Mouse (Mus musculus) kidney, embryonic 15.5 days (tissue): Measurements from ENCODE around the gene Tcaf3. TPM values are rescaled to one million over a fixed set of nuclear protein-coding genes. Genes with fewer than 3 reads are reported as not detected.

Source experiments
- ATAC-seq: fragments of 200-750 bp; cut with Nextera tagmentation; replicated peaks from 2 replicates; pipeline ENCODE4 v1.8.0; 2017; ENCODE audit warnings: moderate TSS enrichment; ENCODE audit not compliant: low FRiP score
- H3K27ac ChIP-seq: fragments of 300-500 bp; sonication (generic); 2 replicates; pipeline ENCODE4 v1.5.1; 2015; ENCODE audit warnings: mild to moderate bottlenecking, inconsistent platforms
- H3K27me3 ChIP-seq: fragments of 300-500 bp; sonication (generic); 2 replicates; pipeline ENCODE4 v1.6.1; 2015; ENCODE audit warnings: inconsistent platforms
- H3K36me3 ChIP-seq: fragments of 300-500 bp; sonication (generic); 2 replicates; pipeline ENCODE4 v1.6.1; 2015; ENCODE audit warnings: inconsistent platforms
- H3K4me1 ChIP-seq: fragments of 300-500 bp; sonication (generic); 2 replicates; pipeline ENCODE4 v1.6.1; 2015; ENCODE audit warnings: inconsistent platforms
- H3K4me2 ChIP-seq: fragments of 300-500 bp; sonication (generic); 2 replicates; pipeline ENCODE4 v1.6.1; 2015; ENCODE audit warnings: moderate library complexity, mild to moderate bottlenecking, inconsistent platforms
- H3K4me3 ChIP-seq: fragments of 300-500 bp; sonication (generic); replicated peaks from 2 replicates; pipeline ENCODE4 v1.5.1; 2015; ENCODE audit warnings: mild to moderate bottlenecking, inconsistent platforms
- H3K9ac ChIP-seq: fragments of 300-500 bp; sonication (generic); 2 replicates; pipeline ENCODE4 v1.6.1; 2015; ENCODE audit warnings: mild to moderate bottlenecking, inconsistent platforms
- H3K9me3 ChIP-seq: fragments of 300-500 bp; sonication (generic); replicated peaks from 2 replicates; pipeline ENCODE4 v1.6.1; 2016; ENCODE audit warnings: inconsistent platforms
- WGBS: fragments of 180-500 bp; shearing (Covaris S2); methylation state at CpG from one replicate; pipeline ENCODE4 v1.1.7; 2015; ENCODE audit warnings: mixed read lengths; 5-methylcytosine and 5-hydroxymethylcytosine counted together
- polyA plus RNA-seq: library from polyadenylated mRNA; unstranded; fragments of >200 nt; fragmentation: Nextera tagmentation; extraction: Ambion mirVana; gene quantifications from 2 replicates; pipeline ENCODE4 v1.2.1, GENCODE M21; 2015

Gene Tcaf3
- polyA plus RNA-seq, 1 experiment from 2014 or later, result not detected

GRCm38 (mm10) chr6:42540681-42541080 lies 56.8 kb downstream of the Tcaf3 start:
- H3K36me3 ChIP-seq, result no peaks in the 10 kb centered on the region
- WGBS, result 70% methylated on average over 1 of the region's 1 CpGs
- H3K9me3 ChIP-seq, result no peaks in the 10 kb centered on the region
- no peaks in the 10 kb centered on the region for H3K27me3 ChIP-seq
- no peaks in the 10 kb centered on the region for H3K4me1 ChIP-seq
- no peak overlapping the region for H3K27ac ChIP-seq
- no peak for ATAC-seq
- H3K4me2 ChIP-seq, result no peak overlapping the region
- no peak overlapping the region for H3K4me3 ChIP-seq
- no peak overlapping the region for H3K9ac ChIP-seq

- Histone ChIP-seq H3K27ac (no peak overlapping the region), H3K36me3 (no peaks in the 10 kb centered on the region), H3K9me3 (no peaks in the 10 kb centered on the region), H3K4me1 (no peaks in the 10 kb centered on the region), H3K9ac (no peak overlapping the region), H3K27me3 (no peaks in the 10 kb centered on the region), H3K4me3 (no peak overlapping the region), H3K4me2 (no peak overlapping the region)
- WGBS, result 89% methylated on average over 1 of the region's 1 CpGs
- no peak for ATAC-seq
These were observed 57.8 kb downstream of the Tcaf3 start for GRCm38 (mm10) chr6:42539711-42540110.

Other genes with a start within 250 kb of the Tcaf3 start
- gene Zyx, start 248.1 kb downstream of the Tcaf3 start, polyA plus RNA-seq, result 102 and 127 TPM in 2 replicates
- 7.5 and 8.5 TPM in 2 replicates for gene Epha1, start 224.4 kb downstream of the Tcaf3 start, polyA plus RNA-seq
- not detected in 2 replicates for gene Tas2r143, start 197.5 kb downstream of the Tcaf3 start, polyA plus RNA-seq
- gene Tas2r135, start 192.3 kb downstream of the Tcaf3 start, polyA plus RNA-seq, result not detected in 2 replicates
- not detected in 2 replicates for gene Tas2r126, start 163.2 kb downstream of the Tcaf3 start, polyA plus RNA-seq
- not detected in 2 replicates for gene Olfr458, start 132.5 kb downstream of the Tcaf3 start, polyA plus RNA-seq
- gene Olfr457, start 121.4 kb downstream of the Tcaf3 start, polyA plus RNA-seq, result 0.04 TPM in 1 of 2 replicates, not detected in the other
- not detected in 2 replicates for gene Olfr456, start 110.5 kb downstream of the Tcaf3 start, polyA plus RNA-seq
- gene Olfr455, start 50.1 kb downstream of the Tcaf3 start, polyA plus RNA-seq, result not detected in 2 replicates
- 5.2 and 5.8 TPM in 2 replicates for gene Tcaf2, start 47.6 kb upstream of the Tcaf3 start, polyA plus RNA-seq
- gene Tcaf1, start 112.4 kb upstream of the Tcaf3 start, polyA plus RNA-seq, result 85.1 and 87.6 TPM in 2 replicates
- gene Olfr453, start 141.7 kb upstream of the Tcaf3 start, polyA plus RNA-seq, result not detected in 2 replicates
- gene Olfr38, start 158.7 kb upstream of the Tcaf3 start, polyA plus RNA-seq, result not detected in 2 replicates
- not detected in 2 replicates for gene Olfr452, start 187.4 kb upstream of the Tcaf3 start, polyA plus RNA-seq
- gene Olfr450, start 214.2 kb upstream of the Tcaf3 start, polyA plus RNA-seq, result not detected in 2 replicates
- not detected in 2 replicates for gene Olfr449, start 236.7 kb upstream of the Tcaf3 start, polyA plus RNA-seq